Mouse (Mus musculus) hindbrain, embryonic 10.5 days (tissue): ENCODE measurements around the gene Eif4e3. TPM values are rescaled to one million over a fixed set of nuclear protein-coding genes. Genes with fewer than 3 reads are reported as not detected.

ENCODE experiments used
- DNase-seq: peaks from one replicate; pipeline ENCODE4 v3.0.0-alpha.2; 2017; ENCODE audit warnings: low spot score
- H3K27ac ChIP-seq: fragments of 300-500 bp; sonication (generic); 2 replicates; pipeline ENCODE4 v1.5.1; 2016; ENCODE audit warnings: mild to moderate bottlenecking, moderate library complexity
- H3K27me3 ChIP-seq: fragments of 300-500 bp; sonication (generic); 2 replicates; pipeline ENCODE4 v1.6.1; 2016; ENCODE audit warnings: mild to moderate bottlenecking; ENCODE audit not compliant: poor library complexity, insufficient read depth, severe bottlenecking
- H3K36me3 ChIP-seq: fragments of 300-500 bp; sonication (generic); 2 replicates; pipeline ENCODE4 v1.6.1; 2016; ENCODE audit warnings: mild to moderate bottlenecking, moderate library complexity
- H3K4me1 ChIP-seq: fragments of 300-500 bp; sonication (generic); replicated peaks from 2 replicates; pipeline ENCODE4 v1.6.1; 2016; ENCODE audit warnings: mild to moderate bottlenecking
- H3K4me3 ChIP-seq: fragments of 300-500 bp; sonication (generic); 2 replicates; pipeline ENCODE4 v1.5.1; 2016; ENCODE audit warnings: mild to moderate bottlenecking, moderate library complexity
- H3K9me3 ChIP-seq: fragments of 300-500 bp; sonication (generic); 2 replicates; pipeline ENCODE4 v1.6.1; 2016; ENCODE audit warnings: mild to moderate bottlenecking, moderate library complexity
- WGBS: fragments of 180-500 bp; shearing (Covaris S2); methylation state at CpG from one replicate; pipeline ENCODE4 v1.1.7; 2016; 5-methylcytosine and 5-hydroxymethylcytosine counted together
- polyA plus RNA-seq: library from polyadenylated mRNA; unstranded; fragments of >200 nt; fragmentation: Nextera tagmentation; extraction: Ambion mirVana; gene quantifications from 2 replicates; pipeline ENCODE4 v1.2.1, GENCODE M21; 2016

The Eif4e3 gene
- polyA plus RNA-seq, 1 experiment from 2014 or later, result 12.0 TPM

DNA sequence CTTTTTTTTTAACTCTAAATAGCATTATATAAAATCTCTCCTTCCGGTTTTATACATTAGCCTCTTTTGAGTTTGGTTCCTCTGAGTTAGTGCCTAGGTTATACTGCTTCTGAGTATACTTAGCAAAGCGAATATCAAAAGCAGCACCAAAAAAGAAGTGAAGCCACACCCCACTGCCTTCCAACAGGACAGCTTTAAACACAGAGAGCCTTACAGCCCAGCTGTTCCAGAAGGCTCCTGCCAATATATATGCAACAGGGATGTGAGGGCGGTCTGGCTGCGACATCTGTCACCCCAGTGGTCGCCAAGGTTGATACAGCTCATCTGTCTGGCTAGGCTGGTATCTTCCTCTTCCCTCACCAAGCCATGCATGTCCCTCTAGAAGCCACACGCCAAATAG lies 90.9 kb downstream of the Eif4e3 start:
- Histone ChIP-seq H3K9me3 (no peaks in the 10 kb centered on the region), H3K27me3 (no peaks in the 10 kb centered on the region), H3K36me3 (no peaks in the 10 kb centered on the region), H3K27ac (no peak overlapping the region), H3K4me1 (no peaks in the 10 kb centered on the region), H3K4me3 (no peak overlapping the region)
- 83% methylated on average over 6 of the region's 6 CpGs for WGBS
- no peak for DNase-seq

Other genes starting within 250 kb of the Eif4e3 start
- gene Foxp1, start 144.1 kb downstream of the Eif4e3 start, polyA plus RNA-seq, result 64.3 and 67.1 TPM in 2 replicates
- 3.0 and 3.2 TPM in 2 replicates for gene Gm20696, start within 50 bp of the Eif4e3 start, polyA plus RNA-seq
- 0.98 and 2.1 TPM in 2 replicates for gene Gpr27, start 25.9 kb upstream of the Eif4e3 start, polyA plus RNA-seq
- gene Prok2, start 59.6 kb upstream of the Eif4e3 start, polyA plus RNA-seq, result not detected in 2 replicates